ENCODE assay signal across 8 mouse cellular contexts in the genomic region with DNA sequence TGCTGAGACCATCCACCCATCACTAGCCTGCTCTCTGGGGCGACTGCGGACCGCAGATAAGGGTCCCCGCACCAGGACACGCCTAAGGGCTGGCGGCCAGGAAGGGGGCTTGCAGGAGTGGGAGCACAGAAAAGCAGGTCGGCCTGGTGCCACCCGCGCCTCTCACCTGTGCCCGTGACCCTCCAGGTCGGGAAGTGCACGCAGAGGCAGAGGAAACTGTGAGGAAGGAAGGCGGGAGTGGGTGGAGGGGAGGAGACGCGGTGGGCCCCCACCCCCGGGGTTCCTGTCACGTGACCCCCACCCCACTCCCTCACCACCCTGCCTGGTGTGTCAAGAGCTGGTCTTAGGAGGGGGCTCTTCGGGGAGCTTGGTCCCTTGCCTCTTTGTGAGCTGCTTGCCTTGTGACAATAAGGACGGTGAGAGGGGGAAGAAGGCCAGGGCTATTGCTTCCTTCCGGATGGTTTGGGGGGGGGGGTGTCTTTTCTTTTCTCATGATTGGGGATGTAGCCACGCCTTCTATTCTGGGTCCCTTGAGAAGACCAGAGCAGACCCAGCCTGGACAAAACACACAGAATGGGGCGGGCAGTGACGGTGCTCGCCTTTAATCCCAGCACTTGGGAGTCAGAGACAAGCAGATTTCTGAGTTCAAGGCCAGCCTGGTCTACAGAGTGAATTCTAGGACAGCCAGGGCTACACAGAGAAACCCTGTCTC. TPM values are rescaled to one million over a fixed set of nuclear protein-coding genes. Genes with fewer than 3 reads are reported as not detected.
DNase-seq lines count a peak whose midpoint lies in the region; ATAC-seq and TF ChIP-seq lines count a peak whose summit lies in the region.

Tmc8 (plus strand) TSS at position 84 of the 712 bp plus-strand sequence.
Tmc6 (minus strand) TSS at position 206 of the 712 bp plus-strand sequence.

- H3K9ac ChIP-seq in embryonic facial prominence, embryonic 15.5 days, result no peak within 1 kb of the TSS
- peak within 1 kb of the TSS; percentile 52; the same call in 1 of the 2 replicates for H3K9ac ChIP-seq in limb, embryonic 14.5 days (ENCODE audit: low read depth, low read length, severe bottlenecking)
- H3K9ac ChIP-seq in midbrain, embryonic 14.5 days (replicated peaks; ENCODE audit: low read length), result peak within 1 kb of the TSS; percentile 34; the same call in 1 of the 2 replicates

- H3K27ac ChIP-seq in embryonic facial prominence, embryonic 15.5 days (replicated peaks), result peak within 1 kb of the TSS; percentile 93
- peak within 1 kb of the TSS; percentile 65 for H3K27ac ChIP-seq in limb, embryonic 14.5 days (replicated peaks; ENCODE audit: low read depth, low read length)
- H3K27ac ChIP-seq in midbrain, embryonic 14.5 days (replicated peaks; ENCODE audit: low read depth, low read length), result no peak within 1 kb of the TSS

- H3K4me3 ChIP-seq in G1E (ENCODE audit: low read depth, low read length), result peak within 1 kb of the TSS; percentile 78
- peak within 1 kb of the TSS; percentile 54 for H3K4me3 ChIP-seq in embryonic facial prominence, embryonic 15.5 days (replicated peaks)
- peak within 1 kb of the TSS; percentile 52 for H3K4me3 ChIP-seq in limb, embryonic 14.5 days (replicated peaks; ENCODE audit: low read length)
- peak within 1 kb of the TSS; percentile 19; the same call in 1 of the 2 replicates for H3K4me3 ChIP-seq in midbrain, embryonic 14.5 days (replicated peaks; ENCODE audit: low read depth, low read length)

- peaks cover 54% of the 10 kb centered on the region for H3K36me3 ChIP-seq in G1E (replicated peaks)
- H3K36me3 ChIP-seq in embryonic facial prominence, embryonic 15.5 days, result no peaks in the 10 kb centered on the region; the same call in 1 of the 2 replicates
- H3K36me3 ChIP-seq in limb, embryonic 14.5 days (ENCODE audit: control insufficient read depth, insufficient read depth, low read length), result peaks cover 8% of the 10 kb centered on the region; the same call in 1 of the 2 replicates
- H3K36me3 ChIP-seq in midbrain, embryonic 14.5 days (ENCODE audit: control insufficient read depth, insufficient read depth, low read length), result no peaks in the 10 kb centered on the region

- H3K27me3 ChIP-seq in G1E (ENCODE audit: insufficient read depth, low read length), result no peaks in the 10 kb centered on the region
- no peaks in the 10 kb centered on the region for H3K27me3 ChIP-seq in embryonic facial prominence, embryonic 15.5 days
- H3K27me3 ChIP-seq in limb, embryonic 14.5 days (ENCODE audit: control insufficient read depth, insufficient read depth, low read length), result no peaks in the 10 kb centered on the region
- H3K27me3 ChIP-seq in midbrain, embryonic 14.5 days (ENCODE audit: control insufficient read depth, insufficient read depth, low read length), result peaks cover 28% of the 10 kb centered on the region

- H3K4me1 ChIP-seq in G1E (ENCODE audit: insufficient read depth, low read depth, low read length), result peaks cover 68% of the 10 kb centered on the region
- H3K4me1 ChIP-seq in embryonic facial prominence, embryonic 15.5 days, result peaks cover 49% of the 10 kb centered on the region
- H3K4me1 ChIP-seq in limb, embryonic 14.5 days (ENCODE audit: control insufficient read depth, insufficient read depth, low read length), result peaks cover 35% of the 10 kb centered on the region
- H3K4me1 ChIP-seq in midbrain, embryonic 14.5 days (ENCODE audit: control insufficient read depth, insufficient read depth, low read length), result peaks cover 20% of the 10 kb centered on the region

- H3K9me3 ChIP-seq in G1E (replicated peaks), result no peaks in the 10 kb centered on the region
- H3K9me3 ChIP-seq in embryonic facial prominence, embryonic 15.5 days (replicated peaks), result no peaks in the 10 kb centered on the region
- H3K9me3 ChIP-seq in limb, embryonic 14.5 days (ENCODE audit: control insufficient read depth, low read length), result no peaks in the 10 kb centered on the region
- H3K9me3 ChIP-seq in midbrain, embryonic 14.5 days (ENCODE audit: control insufficient read depth, low read length), result no peaks in the 10 kb centered on the region

- no peak for TF ChIP-seq POLR2A in limb, embryonic 14.5 days (IDR thresholded peaks at IDR 0.05; ENCODE audit: borderline replicate concordance, extremely low read depth, insufficient read depth, insufficient read length)

- DNase-seq in G1E (ENCODE audit: low spot score) (peak; percentile 63), adipocyte (ENCODE audit: low spot score) (no peak)
- peak; percentile 62 for DNase-seq in heart, postnatal 4 days
- no peak for DNase-seq in limb, embryonic 14.5 days (ENCODE audit: low spot score)
- no peak for DNase-seq in midbrain, embryonic 14.5 days
- DNase-seq in thymus, postnatal 14 days, result peak; percentile 96
- DNase-seq in layer of hippocampus, postnatal 10 days (ENCODE audit: low spot score in 2 of 2), result no peak

- ATAC-seq in G1E (ENCODE audit: extremely low read depth, insufficient number of reproducible peaks, low FRiP score, poor library complexity, severe bottlenecking), result no peak
- no peak for ATAC-seq in embryonic facial prominence, embryonic 15.5 days (ENCODE audit: insufficient number of reproducible peaks, low FRiP score, low TSS enrichment, low read depth)
- no peak for ATAC-seq in limb, embryonic 14.5 days (ENCODE audit: low FRiP score, low read depth)
- ATAC-seq in midbrain, embryonic 14.5 days (ENCODE audit: low FRiP score, low TSS enrichment), result no peak

- H3K4me2 ChIP-seq in embryonic facial prominence, embryonic 15.5 days (replicated peaks), result peak within 1 kb of the TSS; percentile 97
- H3K4me2 ChIP-seq in limb, embryonic 14.5 days (replicated peaks; ENCODE audit: low read depth, low read length, severe bottlenecking), result peak within 1 kb of the TSS; percentile 98
- H3K4me2 ChIP-seq in midbrain, embryonic 14.5 days (ENCODE audit: low read length), result peak within 1 kb of the TSS; percentile 53

- 43% methylated on average over 24 of the region's 24 CpGs for WGBS in embryonic facial prominence, embryonic 15.5 days
- 50% methylated on average over 24 of the region's 24 CpGs for WGBS in limb, embryonic 14.5 days
- 43% methylated on average over 24 of the region's 24 CpGs for WGBS in midbrain, embryonic 14.5 days

- no peak for TF ChIP-seq CTCF in G1E (IDR thresholded peaks at IDR 0.05; ENCODE audit: low read depth, low read length)

RNA-seq across cellular contexts. Expression of gene Tmc8, which starts in this region (rescaled TPM):
- total RNA-seq in G1E (2014; fragmentation: Nextera tagmentation) (8.5 and 43.8 TPM in 2 replicates), G1E (2017) (3.4 and 4.6 TPM in 2 replicates)
- 18.5 and 26.9 TPM in 2 replicates for polyA plus RNA-seq in G1E (2012)
- polyA plus RNA-seq in embryonic facial prominence, embryonic 15.5 days (2015; fragmentation: Nextera tagmentation; extraction: Ambion mirVana), result 0.94 and 1.1 TPM in 2 replicates
- 1 to 10 TPM; 3.1 to 3.3 TPM for total RNA-seq in heart, postnatal 4 days (2021)
- polyA plus RNA-seq in limb, embryonic 14.5 days (2012; rRNA removed), result 3.1 and 4.6 TPM in 2 replicates
- polyA plus RNA-seq in limb, embryonic 14.5 days (2014; fragmentation: Nextera tagmentation; extraction: Ambion mirVana), result 1.1 and 1.2 TPM in 2 replicates
- polyA plus RNA-seq in midbrain, embryonic 14.5 days (2014; fragmentation: Nextera tagmentation; extraction: Ambion mirVana), result 0.32 and 0.66 TPM in 2 replicates
- 1 to 10 TPM in 1 of 2 experiments, under 1 TPM in 1; 0.60 to 1.5 TPM for total RNA-seq in layer of hippocampus, postnatal 10 days (2021)

RNA-seq across cellular contexts. Expression of gene Tmc6, which starts in this region (rescaled TPM):
- 16.5 and 27.3 TPM in 2 replicates for total RNA-seq in G1E (2014; fragmentation: Nextera tagmentation)
- 9.6 and 12.2 TPM in 2 replicates for total RNA-seq in G1E (2017)
- polyA plus RNA-seq in G1E (2012), result 25.3 and 32.3 TPM in 2 replicates
- polyA plus RNA-seq in embryonic facial prominence, embryonic 15.5 days (2015; fragmentation: Nextera tagmentation; extraction: Ambion mirVana), result 23.2 and 25.3 TPM in 2 replicates
- total RNA-seq in heart, postnatal 4 days (2021), result 10 to 100 TPM; 26.4 to 28.6 TPM
- polyA plus RNA-seq in limb, embryonic 14.5 days (2012; rRNA removed), result 28.2 and 31.1 TPM in 2 replicates
- polyA plus RNA-seq in limb, embryonic 14.5 days (2014; fragmentation: Nextera tagmentation; extraction: Ambion mirVana), result 19.0 and 24.5 TPM in 2 replicates
- polyA plus RNA-seq in midbrain, embryonic 14.5 days (2014; fragmentation: Nextera tagmentation; extraction: Ambion mirVana), result 2.4 and 3.6 TPM in 2 replicates
- 1 to 10 TPM; 5.5 to 5.9 TPM for total RNA-seq in layer of hippocampus, postnatal 10 days (2021)

Comparison
In these comparisons a context has a peak if more than half of its experiments do, and no peak if none do; other contexts are left out.
1. DNase-seq: peak in G1E (single experiment), heart, postnatal 4 days (single experiment) and thymus, postnatal 14 days (single experiment); none in limb, embryonic 14.5 days (single experiment), midbrain, embryonic 14.5 days (single experiment), layer of hippocampus, postnatal 10 days (0 of 2) and adipocyte (single experiment).
2. H3K4me3 ChIP-seq: peak in every context shown above with its lines; median percentile 78 in G1E; 54 in embryonic facial prominence, embryonic 15.5 days; 52 in limb, embryonic 14.5 days; 19 in midbrain, embryonic 14.5 days.
3. Peak in every context shown above with its lines, with median percentiles within 50 percentile points of each other: H3K4me2 ChIP-seq.